ENCODE assay signal across 7 mouse cellular contexts in genomic region chr7:24586828-24587227, GRCm38 (mm10). TPM values are rescaled to one million over a fixed set of nuclear protein-coding genes. Genes with fewer than 3 reads are reported as not detected.
A peak's percentile ranks its signal among the peaks of the same experiment; 100 is the strongest.
DNase-seq lines count a peak whose midpoint lies in the region; ATAC-seq lines count a peak whose summit lies in the region.

No protein-coding gene starts in this region.

- no peak overlapping the region for H3K27ac ChIP-seq in lung, embryonic 16.5 days (ENCODE audit: low read length)
- H3K27ac ChIP-seq in forebrain, embryonic 16.5 days (ENCODE audit: low read length) = no peak overlapping the region; the same call in 1 of the 2 replicates
- H3K27ac ChIP-seq in liver, embryonic 12.5 days = no peak overlapping the region
- peak overlapping the region; percentile 75; the same call in 1 of the 2 replicates for H3K27ac ChIP-seq in stomach, embryonic 16.5 days (ENCODE audit: low read length)

- DNase-seq in lung, adult 18-20 months = no peak
- DNase-seq in MN1 (ENCODE audit: low spot score) = no peak

- H3K4me2 ChIP-seq in lung, embryonic 16.5 days (ENCODE audit: low read depth, low read length) = peak overlapping the region; percentile 88
- peak overlapping the region; percentile 66 for H3K4me2 ChIP-seq in forebrain, embryonic 16.5 days (ENCODE audit: low read length)
- peak overlapping the region; percentile 78 for H3K4me2 ChIP-seq in liver, embryonic 12.5 days
- peak overlapping the region; percentile 69 for H3K4me2 ChIP-seq in stomach, embryonic 16.5 days (ENCODE audit: low read depth, low read length)

- peak overlapping the region; percentile 60 for H3K4me3 ChIP-seq in lung, embryonic 16.5 days (ENCODE audit: low read length)
- peak overlapping the region; percentile 64 for H3K4me3 ChIP-seq in forebrain, embryonic 16.5 days (replicated peaks; ENCODE audit: low read length)
- peak overlapping the region; percentile 52 for H3K4me3 ChIP-seq in liver, embryonic 12.5 days
- H3K4me3 ChIP-seq in stomach, embryonic 16.5 days (replicated peaks; ENCODE audit: low read length) = peak overlapping the region; percentile 60

- H3K9ac ChIP-seq in lung, embryonic 16.5 days (ENCODE audit: low read length) = peak overlapping the region; percentile 74
- peak overlapping the region; percentile 79 for H3K9ac ChIP-seq in forebrain, embryonic 16.5 days (replicated peaks; ENCODE audit: low read depth, low read length)
- H3K9ac ChIP-seq in liver, embryonic 12.5 days = no peak overlapping the region
- peak overlapping the region; percentile 80 for H3K9ac ChIP-seq in stomach, embryonic 16.5 days (ENCODE audit: low read length)

- ATAC-seq in lung, embryonic 16.5 days (ENCODE audit: low read depth) = peak; percentile 79
- ATAC-seq in forebrain, embryonic 16.5 days = peak; percentile 57
- peak; percentile 78 for ATAC-seq in liver, embryonic 12.5 days
- peak; percentile 84 for ATAC-seq in stomach, embryonic 16.5 days (ENCODE audit: insufficient read depth, low FRiP score)
- ATAC-seq in CD4-positive, CD25-positive, alpha-beta regulatory T cell, adult 4 months = no peak

- no peaks in the 10 kb centered on the region for H3K9me3 ChIP-seq in lung, embryonic 16.5 days (ENCODE audit: control insufficient read depth, low read length)
- no peaks in the 10 kb centered on the region for H3K9me3 ChIP-seq in forebrain, embryonic 16.5 days (ENCODE audit: control insufficient read depth, low read length)
- H3K9me3 ChIP-seq in liver, embryonic 12.5 days (replicated peaks) = 0 out of 2 replicates have a peak, but pooled peaks cover 3% of the 10 kb centered on the region
- H3K9me3 ChIP-seq in stomach, embryonic 16.5 days (replicated peaks; ENCODE audit: control insufficient read depth, low read length) = no peaks in the 10 kb centered on the region

- H3K27me3 ChIP-seq in lung, embryonic 16.5 days (ENCODE audit: control insufficient read depth, insufficient read depth, low read depth, low read length) = peaks cover 22% of the 10 kb centered on the region
- H3K27me3 ChIP-seq in forebrain, embryonic 16.5 days (replicated peaks; ENCODE audit: control insufficient read depth, insufficient read depth, low read length) = peaks cover 18% of the 10 kb centered on the region
- H3K27me3 ChIP-seq in liver, embryonic 12.5 days (replicated peaks) = peaks cover 44% of the 10 kb centered on the region
- H3K27me3 ChIP-seq in stomach, embryonic 16.5 days (ENCODE audit: control insufficient read depth, insufficient read depth, low read length) = peaks cover 4% of the 10 kb centered on the region

- H3K36me3 ChIP-seq in lung, embryonic 16.5 days (ENCODE audit: control insufficient read depth, insufficient read depth, low read length) = no peaks in the 10 kb centered on the region
- H3K36me3 ChIP-seq in forebrain, embryonic 16.5 days (ENCODE audit: control insufficient read depth, insufficient read depth) = no peaks in the 10 kb centered on the region
- no peaks in the 10 kb centered on the region for H3K36me3 ChIP-seq in liver, embryonic 12.5 days
- H3K36me3 ChIP-seq in stomach, embryonic 16.5 days (ENCODE audit: control insufficient read depth, insufficient read depth, low read length) = no peaks in the 10 kb centered on the region

- peaks cover 13% of the 10 kb centered on the region for H3K4me1 ChIP-seq in lung, embryonic 16.5 days (replicated peaks; ENCODE audit: control insufficient read depth, insufficient read depth, low read length)
- H3K4me1 ChIP-seq in forebrain, embryonic 16.5 days (replicated peaks; ENCODE audit: control insufficient read depth, insufficient read depth, low read length) = peaks cover 12% of the 10 kb centered on the region
- peaks cover 39% of the 10 kb centered on the region for H3K4me1 ChIP-seq in liver, embryonic 12.5 days
- H3K4me1 ChIP-seq in stomach, embryonic 16.5 days (ENCODE audit: control insufficient read depth, insufficient read depth, low read length) = peaks cover 2% of the 10 kb centered on the region; the same call in 1 of the 2 replicates

- WGBS in lung, embryonic 16.5 days = 10% methylated on average over 8 of the region's 8 CpGs
- 4% methylated on average over 8 of the region's 8 CpGs for WGBS in forebrain, embryonic 16.5 days
- 7% methylated on average over 8 of the region's 8 CpGs for WGBS in liver, embryonic 12.5 days (ENCODE audit: insufficient replicate concordance)
- WGBS in stomach, embryonic 16.5 days = 9% methylated on average over 8 of the region's 8 CpGs

RNA-seq across cellular contexts. Expression of gene Ethe1, which starts 0.5 kb away (rescaled TPM):
- 21.9 and 22.4 TPM in 2 replicates for polyA plus RNA-seq in lung, embryonic 16.5 days (2015; fragmentation: Nextera tagmentation; extraction: Ambion mirVana)
- polyA plus RNA-seq in forebrain, embryonic 16.5 days (2015; fragmentation: Nextera tagmentation; extraction: Ambion mirVana) = 19.8 and 23.3 TPM in 2 replicates
- polyA plus RNA-seq in liver, embryonic 12.5 days (2016; fragmentation: Nextera tagmentation; extraction: Ambion mirVana) = 15.1 and 17.0 TPM in 2 replicates
- polyA plus RNA-seq in stomach, embryonic 16.5 days (2015; fragmentation: Nextera tagmentation; extraction: Ambion mirVana) = 35.6 and 43.4 TPM in 2 replicates
- 10 to 100 TPM; 13.8 to 19.6 TPM for polyA plus RNA-seq in CD4-positive, CD25-positive, alpha-beta regulatory T cell, adult 4 months (2017; shearing (Covaris generic))

RNA-seq across cellular contexts. Expression of gene Zfp575, which starts 0.6 kb away (rescaled TPM):
- 2.2 and 2.3 TPM in 2 replicates for polyA plus RNA-seq in lung, embryonic 16.5 days (2015; fragmentation: Nextera tagmentation; extraction: Ambion mirVana)
- 9.9 and 11.7 TPM in 2 replicates for polyA plus RNA-seq in forebrain, embryonic 16.5 days (2015; fragmentation: Nextera tagmentation; extraction: Ambion mirVana)
- 0.41 and 0.57 TPM in 2 replicates for polyA plus RNA-seq in liver, embryonic 12.5 days (2016; fragmentation: Nextera tagmentation; extraction: Ambion mirVana)
- 3.5 and 4.0 TPM in 2 replicates for polyA plus RNA-seq in stomach, embryonic 16.5 days (2015; fragmentation: Nextera tagmentation; extraction: Ambion mirVana)
- under 1 TPM in 1 of 2 experiments, not detected in 1; 0.31 TPM for polyA plus RNA-seq in CD4-positive, CD25-positive, alpha-beta regulatory T cell, adult 4 months (2017; shearing (Covaris generic))

RNA-seq across cellular contexts. Expression of gene Phldb3, which starts 23.7 kb away (rescaled TPM):
- 0.15 and 0.21 TPM in 2 replicates for polyA plus RNA-seq in lung, embryonic 16.5 days (2015; fragmentation: Nextera tagmentation; extraction: Ambion mirVana)
- polyA plus RNA-seq in forebrain, embryonic 16.5 days (2015; fragmentation: Nextera tagmentation; extraction: Ambion mirVana) = not detected in 2 replicates
- polyA plus RNA-seq in liver, embryonic 12.5 days (2016; fragmentation: Nextera tagmentation; extraction: Ambion mirVana) = 0.08 and 0.22 TPM in 2 replicates
- polyA plus RNA-seq in stomach, embryonic 16.5 days (2015; fragmentation: Nextera tagmentation; extraction: Ambion mirVana) = 0.70 and 0.72 TPM in 2 replicates
- polyA plus RNA-seq in CD4-positive, CD25-positive, alpha-beta regulatory T cell, adult 4 months (2017; shearing (Covaris generic)) = under 1 TPM in 1 of 2 experiments, not detected in 1; 0.90 TPM

RNA-seq across cellular contexts. Expression of gene Xrcc1, which starts 40.7 kb away (rescaled TPM):
- 112 TPM in 2 replicates for polyA plus RNA-seq in lung, embryonic 16.5 days (2015; fragmentation: Nextera tagmentation; extraction: Ambion mirVana)
- 79.8 and 80.2 TPM in 2 replicates for polyA plus RNA-seq in forebrain, embryonic 16.5 days (2015; fragmentation: Nextera tagmentation; extraction: Ambion mirVana)
- 61.5 and 63.0 TPM in 2 replicates for polyA plus RNA-seq in liver, embryonic 12.5 days (2016; fragmentation: Nextera tagmentation; extraction: Ambion mirVana)
- polyA plus RNA-seq in stomach, embryonic 16.5 days (2015; fragmentation: Nextera tagmentation; extraction: Ambion mirVana) = 91.4 and 114 TPM in 2 replicates
- 10 to 100 TPM; 35.3 to 46.2 TPM for polyA plus RNA-seq in CD4-positive, CD25-positive, alpha-beta regulatory T cell, adult 4 months (2017; shearing (Covaris generic))

RNA-seq across cellular contexts. Expression of gene Pinlyp, which starts 40.9 kb away (rescaled TPM):
- 0.25 and 0.52 TPM in 2 replicates for polyA plus RNA-seq in lung, embryonic 16.5 days (2015; fragmentation: Nextera tagmentation; extraction: Ambion mirVana)
- not detected in 2 replicates for polyA plus RNA-seq in forebrain, embryonic 16.5 days (2015; fragmentation: Nextera tagmentation; extraction: Ambion mirVana)
- polyA plus RNA-seq in liver, embryonic 12.5 days (2016; fragmentation: Nextera tagmentation; extraction: Ambion mirVana) = not detected in 2 replicates
- polyA plus RNA-seq in stomach, embryonic 16.5 days (2015; fragmentation: Nextera tagmentation; extraction: Ambion mirVana) = 16.4 and 26.0 TPM in 2 replicates
- polyA plus RNA-seq in CD4-positive, CD25-positive, alpha-beta regulatory T cell, adult 4 months (2017; shearing (Covaris generic)) = not detected
